Mouse (Mus musculus) liver, embryonic 13.5 days (tissue): ENCODE data around the gene Samd4b. TPM values are rescaled to one million over a fixed set of nuclear protein-coding genes. Genes with fewer than 3 reads are reported as not detected.
A peak's percentile ranks its signal among the peaks of the same experiment; 100 is the strongest.

ENCODE experiments used
- ATAC-seq: fragments of 200-750 bp; cut with Nextera tagmentation; 2 replicates; pipeline ENCODE4 v1.8.0; 2017; ENCODE audit warnings: low read depth, mild to moderate bottlenecking, moderate number of reproducible peaks, moderate library complexity
- DNase-seq: peaks from one replicate; pipeline ENCODE4 v3.0.0; 2022
- H3K27ac ChIP-seq: fragments of 300-500 bp; sonication (generic); 2 replicates; pipeline ENCODE4 v1.5.1; 2015; ENCODE audit warnings: moderate library complexity, mild to moderate bottlenecking, inconsistent platforms
- H3K27me3 ChIP-seq: fragments of 300-500 bp; sonication (generic); 2 replicates; pipeline ENCODE4 v1.6.1; 2015; ENCODE audit warnings: mild to moderate bottlenecking, inconsistent platforms
- H3K36me3 ChIP-seq: fragments of 300-500 bp; sonication (generic); 2 replicates; pipeline ENCODE4 v1.6.1; 2015; ENCODE audit warnings: mild to moderate bottlenecking, inconsistent platforms
- H3K4me1 ChIP-seq: fragments of 300-500 bp; sonication (generic); replicated peaks from 2 replicates; pipeline ENCODE4 v1.6.1; 2015; ENCODE audit warnings: inconsistent platforms
- H3K4me2 ChIP-seq: fragments of 300-500 bp; sonication (generic); 2 replicates; pipeline ENCODE4 v1.6.1; 2015; ENCODE audit warnings: inconsistent platforms, mild to moderate bottlenecking, moderate library complexity
- H3K4me3 ChIP-seq: fragments of 300-500 bp; sonication (generic); replicated peaks from 2 replicates; pipeline ENCODE4 v1.5.1; 2015; ENCODE audit warnings: mild to moderate bottlenecking, inconsistent platforms
- H3K9ac ChIP-seq: fragments of 300-500 bp; sonication (generic); 2 replicates; pipeline ENCODE4 v1.6.1; 2015; ENCODE audit warnings: mild to moderate bottlenecking, inconsistent platforms
- H3K9me3 ChIP-seq: fragments of 300-500 bp; sonication (generic); replicated peaks from 2 replicates; pipeline ENCODE4 v1.6.1; 2016; ENCODE audit warnings: inconsistent platforms
- WGBS: fragments of 180-500 bp; shearing (Covaris S2); methylation state at CpG from one replicate; pipeline ENCODE4 v1.1.7; 2015; ENCODE audit not compliant: insufficient replicate concordance; 5-methylcytosine and 5-hydroxymethylcytosine counted together
- polyA plus RNA-seq: library from polyadenylated mRNA; unstranded; fragments of >200 nt; fragmentation: Nextera tagmentation; extraction: Ambion mirVana; gene quantifications from 2 replicates; pipeline ENCODE4 v1.2.1, GENCODE M21; 2015

The Samd4b gene
- polyA plus RNA-seq, 1 experiment from 2014 or later, result 4.1 TPM

DNA sequence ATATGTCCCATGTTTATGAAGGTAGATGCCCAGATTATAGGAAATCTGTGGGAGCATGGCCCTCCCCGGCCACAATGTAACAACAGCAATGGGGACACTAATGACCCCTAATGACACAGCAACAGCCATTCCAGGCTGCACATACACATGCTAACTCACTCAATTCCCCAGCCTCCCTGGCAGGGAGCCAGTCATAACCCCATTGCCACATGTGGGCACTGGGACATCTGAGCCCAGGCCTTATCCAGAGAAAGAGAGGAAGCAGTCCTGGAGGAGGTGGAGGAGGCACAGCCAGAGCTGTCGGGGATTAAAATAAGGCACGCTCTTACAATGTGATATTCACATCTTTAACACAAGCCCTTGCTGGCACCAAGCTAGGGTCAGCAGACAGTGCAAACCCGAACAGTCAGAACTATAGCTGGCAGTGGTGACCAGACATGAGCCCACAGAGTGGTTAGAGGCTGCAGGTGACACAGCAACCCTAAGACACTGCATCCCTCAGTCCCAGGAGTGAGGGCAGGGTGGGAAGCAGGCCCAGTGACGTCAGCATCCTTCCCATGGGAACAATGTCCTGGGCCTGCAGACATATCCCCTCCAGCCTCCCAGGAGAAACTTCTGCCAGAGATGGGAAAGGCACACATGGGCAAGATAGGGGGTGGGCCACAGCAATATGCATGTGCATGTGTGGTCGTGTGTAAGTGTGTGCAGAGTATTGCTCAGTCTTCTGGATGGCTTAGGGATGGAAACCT, 11.1 kb downstream of the Samd4b start:
- no peak for DNase-seq
- H3K27ac ChIP-seq, result peak overlapping the region; percentile 37; the same call in 1 of the 2 replicates

DNA sequence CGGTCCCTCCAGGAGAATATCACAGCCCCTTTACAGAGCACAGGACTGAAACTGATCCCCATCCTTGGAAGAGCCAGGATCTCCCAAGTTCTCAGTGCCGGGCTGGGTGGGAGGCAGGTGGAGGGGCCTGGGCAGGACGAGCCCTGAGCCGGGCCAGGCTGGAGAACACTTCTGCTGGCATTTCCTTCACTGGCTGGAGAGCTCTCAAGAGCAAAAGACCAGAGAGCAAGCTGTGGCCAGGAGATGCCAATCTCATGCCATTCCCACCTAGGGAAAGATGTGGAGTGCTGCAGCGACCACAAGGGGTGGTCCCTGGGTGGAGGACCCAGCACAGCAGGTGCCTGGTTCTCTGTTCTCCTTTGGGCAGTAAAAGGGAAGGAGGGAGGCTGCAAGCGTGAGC, 12.9 kb downstream of the Samd4b start:
- DNase-seq (no peak), ATAC-seq (no peak)
- peak overlapping the region; percentile 77 for H3K9ac ChIP-seq
- H3K4me2 ChIP-seq, result peak overlapping the region; percentile 69
- H3K27ac ChIP-seq, result peak overlapping the region; percentile 97
- peaks cover 97% of the 10 kb centered on the region for H3K4me1 ChIP-seq
- peak overlapping the region; percentile 10 for H3K4me3 ChIP-seq
- H3K27me3 ChIP-seq, result no peaks in the 10 kb centered on the region
- 81% methylated on average over 6 of the region's 6 CpGs for WGBS
- H3K9me3 ChIP-seq, result no peaks in the 10 kb centered on the region
- H3K36me3 ChIP-seq, result peaks cover 7% of the 10 kb centered on the region; the same call in 1 of the 2 replicates

More for the DNA sequence above, 11.1 kb downstream of the Samd4b start:
- Histone ChIP-seq H3K36me3 (peaks cover 8% of the 10 kb centered on the region; the same call in 1 of the 2 replicates), H3K27me3 (no peaks in the 10 kb centered on the region), H3K9ac (peak overlapping the region; percentile 34; the same call in 1 of the 2 replicates), H3K4me2 (no peak overlapping the region), H3K4me3 (no peak overlapping the region), H3K9me3 (no peaks in the 10 kb centered on the region), H3K4me1 (peaks cover 97% of the 10 kb centered on the region)
- WGBS, result 81% methylated on average over 6 of the region's 6 CpGs
- no peak for ATAC-seq

DNA sequence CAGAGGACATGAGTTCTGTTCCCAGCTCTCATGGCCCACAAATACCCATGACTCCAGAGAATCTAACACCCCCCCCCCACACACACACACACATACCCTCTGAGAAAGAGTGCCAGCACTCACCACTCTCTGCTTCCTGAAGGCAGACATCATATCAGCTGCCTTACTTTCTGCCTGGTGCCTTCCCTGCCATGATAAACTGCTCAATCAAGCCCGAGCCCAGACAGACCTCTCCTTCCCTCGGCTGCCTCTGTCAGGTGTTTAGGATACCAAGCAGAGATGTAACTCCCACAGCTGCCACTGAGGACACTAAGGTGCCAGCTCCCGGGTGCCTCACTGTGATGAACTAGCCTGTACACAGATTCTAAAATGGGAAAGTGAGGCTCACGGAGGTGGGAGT, 13.5 kb downstream of the Samd4b start:
- peaks cover 10% of the 10 kb centered on the region; the same call in 1 of the 2 replicates for H3K36me3 ChIP-seq
- H3K9ac ChIP-seq, result peak overlapping the region; percentile 77
- peaks cover 97% of the 10 kb centered on the region for H3K4me1 ChIP-seq
- DNase-seq (no peak), ATAC-seq (peak; percentile 52)
- no peaks in the 10 kb centered on the region for H3K9me3 ChIP-seq
- H3K4me3 ChIP-seq, result peak overlapping the region; percentile 35; the same call in 1 of the 2 replicates
- peak overlapping the region; percentile 97 for H3K27ac ChIP-seq
- H3K27me3 ChIP-seq, result no peaks in the 10 kb centered on the region
- peak overlapping the region; percentile 69 for H3K4me2 ChIP-seq
- 31% methylated on average over 4 of the region's 4 CpGs for WGBS

DNA sequence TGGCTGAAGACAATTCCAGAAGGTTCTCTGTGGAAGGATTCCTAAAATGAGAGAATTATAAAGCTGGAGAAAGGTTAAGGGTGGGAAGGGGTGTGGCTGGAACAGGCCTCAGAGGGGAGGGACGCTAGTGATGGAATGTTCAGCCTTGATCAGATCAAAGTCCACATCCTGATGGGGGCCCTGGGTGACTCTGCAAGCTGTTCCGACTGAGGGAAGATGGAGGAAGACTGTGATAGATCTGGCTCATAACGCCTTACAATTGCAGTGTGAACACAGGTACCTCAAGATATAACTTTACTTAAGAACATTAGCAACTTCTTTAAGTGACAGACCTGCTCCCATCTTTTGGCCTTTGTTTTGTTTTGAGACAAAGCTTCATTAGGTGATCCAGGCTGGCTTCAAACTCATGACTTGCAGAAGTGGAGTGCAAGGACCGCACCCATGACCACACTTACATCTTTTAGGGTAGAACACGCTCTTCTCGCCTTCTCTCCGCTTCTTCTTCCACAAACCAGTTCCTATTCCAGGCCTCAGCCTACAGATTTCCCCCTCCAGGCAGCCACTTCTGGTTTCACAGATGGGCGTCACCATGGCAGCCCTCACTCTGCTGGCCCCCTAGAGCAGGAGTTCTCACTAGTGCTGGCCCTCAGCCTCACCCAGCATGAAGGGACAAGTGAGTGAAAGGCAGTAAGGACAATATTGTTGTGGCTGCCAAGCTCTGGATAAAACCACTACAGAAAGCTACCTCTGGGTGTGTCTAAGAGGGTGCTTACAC, 14.2 kb downstream of the Samd4b start:
- H3K9ac ChIP-seq, result peak overlapping the region; percentile 77
- H3K4me1 ChIP-seq, result peaks cover 99% of the 10 kb centered on the region
- ATAC-seq, result peak; percentile 64
- peak overlapping the region; percentile 69 for H3K4me2 ChIP-seq
- 46% methylated on average over 8 of the region's 8 CpGs for WGBS
- H3K36me3 ChIP-seq, result peaks cover 14% of the 10 kb centered on the region; the same call in 1 of the 2 replicates
- H3K4me3 ChIP-seq, result peak overlapping the region; percentile 35
- no peaks in the 10 kb centered on the region for H3K9me3 ChIP-seq
- peak; percentile 54 for DNase-seq
- peak overlapping the region; percentile 97 for H3K27ac ChIP-seq
- H3K27me3 ChIP-seq, result no peaks in the 10 kb centered on the region

DNA sequence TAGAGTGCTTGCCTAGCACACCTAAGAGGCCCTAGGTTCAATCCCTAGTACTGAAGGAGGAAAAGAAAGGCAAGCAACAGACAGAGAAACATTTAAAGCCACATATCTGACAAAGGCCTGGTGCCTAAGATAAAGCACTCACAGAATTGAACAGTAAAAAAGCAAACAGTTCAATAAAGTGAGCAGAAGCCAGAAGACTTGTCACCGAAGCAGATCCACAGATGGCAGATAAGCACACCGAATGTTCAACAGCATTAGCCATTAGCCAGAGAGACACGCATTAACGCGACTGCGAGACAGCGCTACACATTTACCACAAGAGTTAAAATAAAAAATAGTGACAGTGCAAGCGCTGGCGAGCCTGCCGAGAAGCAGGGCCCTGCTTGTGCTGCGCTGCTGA, 15.1 kb downstream of the Samd4b start:
- peak overlapping the region; percentile 35 for H3K4me3 ChIP-seq

DNA sequence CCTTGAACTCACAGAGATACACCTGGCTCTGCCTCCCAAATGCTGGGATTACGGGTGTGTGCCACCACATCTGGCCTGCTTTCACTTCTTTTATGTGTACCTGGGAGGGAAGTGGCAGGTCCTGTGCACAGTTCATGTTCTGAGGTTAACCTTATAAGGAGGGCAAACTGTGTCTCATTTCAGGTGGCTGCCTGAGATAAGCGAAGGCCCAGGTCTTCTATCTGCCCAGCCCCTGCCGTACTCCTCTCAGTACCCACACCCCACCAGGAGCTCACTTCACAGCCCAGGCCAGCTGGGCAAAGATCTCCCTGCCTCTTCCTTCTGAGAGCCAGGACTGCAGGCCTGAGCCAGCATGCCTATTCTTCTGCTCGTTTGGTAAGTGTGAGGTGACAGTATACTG, 16.2 kb downstream of the Samd4b start:
- Histone ChIP-seq H3K4me1 (peaks cover 100% of the 10 kb centered on the region), H3K4me2 (peak overlapping the region; percentile 69), H3K27me3 (no peaks in the 10 kb centered on the region), H3K27ac (peak overlapping the region; percentile 97), H3K4me3 (peak overlapping the region; percentile 35), H3K9ac (peak overlapping the region; percentile 77), H3K9me3 (no peaks in the 10 kb centered on the region), H3K36me3 (peaks cover 14% of the 10 kb centered on the region; the same call in 1 of the 2 replicates)
- 15% methylated on average over 4 of the region's 4 CpGs for WGBS
- ATAC-seq (peak; percentile 90), DNase-seq (peak; percentile 79)

More for the DNA sequence above, 15.1 kb downstream of the Samd4b start:
- 20% methylated on average over 11 of the region's 11 CpGs for WGBS
- ATAC-seq (no peak), DNase-seq (no peak)
- H3K27me3 ChIP-seq, result no peaks in the 10 kb centered on the region
- peak overlapping the region; percentile 69 for H3K4me2 ChIP-seq
- no peaks in the 10 kb centered on the region for H3K9me3 ChIP-seq
- peaks cover 100% of the 10 kb centered on the region for H3K4me1 ChIP-seq
- H3K9ac ChIP-seq, result peak overlapping the region; percentile 77
- H3K36me3 ChIP-seq, result peaks cover 14% of the 10 kb centered on the region; the same call in 1 of the 2 replicates
- peak overlapping the region; percentile 97 for H3K27ac ChIP-seq

DNA sequence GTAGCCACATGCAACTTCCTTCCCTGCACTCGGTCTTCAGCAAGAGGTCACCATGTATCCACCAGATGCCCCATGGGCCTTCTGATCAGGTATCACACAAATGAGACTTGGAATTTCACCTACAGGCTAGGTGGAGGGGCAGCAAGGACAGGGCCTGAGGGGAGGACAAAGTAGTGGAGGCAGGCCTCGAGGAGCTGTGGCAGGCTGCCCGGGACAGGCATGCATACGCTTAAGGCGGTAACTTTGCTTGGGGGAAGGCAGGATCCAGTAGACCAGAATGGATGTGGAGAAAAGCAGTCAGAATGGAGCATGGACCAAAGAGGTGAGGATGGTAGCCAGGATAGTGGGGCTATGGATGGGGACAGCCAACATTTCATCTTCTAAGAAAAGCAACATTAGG, 18.1 kb downstream of the Samd4b start:
- peak overlapping the region; percentile 42; the same call in 1 of the 2 replicates for H3K9ac ChIP-seq
- H3K27ac ChIP-seq, result peak overlapping the region; percentile 85
- 80% methylated on average over 5 of the region's 5 CpGs for WGBS
- ATAC-seq (no peak), DNase-seq (no peak)
- H3K9me3 ChIP-seq, result no peaks in the 10 kb centered on the region
- no peaks in the 10 kb centered on the region for H3K27me3 ChIP-seq
- H3K36me3 ChIP-seq, result peaks cover 14% of the 10 kb centered on the region; the same call in 1 of the 2 replicates
- no peak overlapping the region for H3K4me3 ChIP-seq
- H3K4me2 ChIP-seq, result no peak overlapping the region
- peaks cover 100% of the 10 kb centered on the region for H3K4me1 ChIP-seq

DNA sequence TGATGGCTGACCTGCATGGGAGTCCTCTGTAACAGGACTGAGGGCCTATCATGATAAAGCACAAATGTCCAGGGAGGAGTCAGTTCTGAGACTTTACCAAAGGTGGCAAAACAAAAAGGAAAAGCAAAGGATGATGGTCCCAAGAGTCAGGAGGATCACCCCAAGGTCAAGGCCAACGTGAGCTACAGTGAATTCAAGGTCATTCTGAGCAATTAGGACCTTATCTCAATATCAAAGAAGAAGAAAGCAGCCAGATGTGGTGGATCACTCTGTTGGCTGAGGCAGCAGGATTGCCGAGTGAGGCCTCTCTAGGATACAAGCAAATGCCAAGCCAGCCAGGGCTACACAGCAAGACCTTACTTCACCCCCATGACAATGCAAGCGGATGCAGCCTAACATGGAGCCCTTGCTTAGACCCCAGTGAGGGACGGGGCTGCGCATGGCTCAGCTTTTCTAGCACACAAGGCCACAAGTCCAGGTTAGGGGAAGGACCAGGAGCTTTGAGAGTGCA, 19.3 kb downstream of the Samd4b start:
- peaks cover 14% of the 10 kb centered on the region; the same call in 1 of the 2 replicates for H3K36me3 ChIP-seq
- ATAC-seq, result no peak
- H3K9me3 ChIP-seq, result no peaks in the 10 kb centered on the region
- DNase-seq, result no peak
- peak overlapping the region; percentile 61 for H3K9ac ChIP-seq
- no peak overlapping the region for H3K4me2 ChIP-seq
- WGBS, result 70% methylated on average over 5 of the region's 5 CpGs
- H3K27me3 ChIP-seq, result no peaks in the 10 kb centered on the region
- peaks cover 100% of the 10 kb centered on the region for H3K4me1 ChIP-seq
- no peak overlapping the region for H3K4me3 ChIP-seq
- H3K27ac ChIP-seq, result peak overlapping the region; percentile 85

DNA sequence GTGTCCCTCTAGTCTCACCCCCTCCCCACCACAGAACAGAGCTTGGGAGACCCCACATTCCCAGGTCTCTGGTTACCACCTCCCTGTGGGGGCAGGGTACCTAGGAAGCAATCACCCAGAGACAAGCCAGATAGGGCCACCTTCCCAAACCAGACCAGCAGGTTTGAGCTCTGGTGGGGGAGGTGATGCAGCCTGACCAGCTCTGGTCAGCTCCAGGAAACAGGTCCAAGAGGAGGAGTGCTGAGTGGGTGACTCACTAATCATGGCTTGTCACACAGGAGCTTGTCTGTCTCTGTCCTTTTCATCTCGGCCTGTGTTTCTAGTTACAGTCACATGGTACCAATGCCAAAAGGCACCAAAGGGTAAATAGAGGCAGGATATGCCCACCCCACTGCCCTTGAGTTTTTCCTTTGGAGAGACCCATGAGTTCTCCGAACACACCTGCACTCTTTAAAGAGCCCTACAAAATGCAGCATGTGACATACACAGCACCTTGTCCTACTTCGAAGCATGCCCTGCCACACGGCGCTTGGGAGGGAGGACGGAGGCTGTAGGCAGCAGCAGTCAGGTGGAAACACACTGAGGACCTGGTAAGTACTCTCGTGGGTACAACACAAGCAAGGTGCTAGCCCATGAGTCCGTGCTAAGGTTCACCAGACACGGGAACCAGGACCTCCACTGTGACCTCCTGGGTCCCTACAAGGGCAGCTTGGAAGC, 20.0 kb downstream of the Samd4b start:
- DNase-seq, result no peak
- no peak for ATAC-seq

DNA sequence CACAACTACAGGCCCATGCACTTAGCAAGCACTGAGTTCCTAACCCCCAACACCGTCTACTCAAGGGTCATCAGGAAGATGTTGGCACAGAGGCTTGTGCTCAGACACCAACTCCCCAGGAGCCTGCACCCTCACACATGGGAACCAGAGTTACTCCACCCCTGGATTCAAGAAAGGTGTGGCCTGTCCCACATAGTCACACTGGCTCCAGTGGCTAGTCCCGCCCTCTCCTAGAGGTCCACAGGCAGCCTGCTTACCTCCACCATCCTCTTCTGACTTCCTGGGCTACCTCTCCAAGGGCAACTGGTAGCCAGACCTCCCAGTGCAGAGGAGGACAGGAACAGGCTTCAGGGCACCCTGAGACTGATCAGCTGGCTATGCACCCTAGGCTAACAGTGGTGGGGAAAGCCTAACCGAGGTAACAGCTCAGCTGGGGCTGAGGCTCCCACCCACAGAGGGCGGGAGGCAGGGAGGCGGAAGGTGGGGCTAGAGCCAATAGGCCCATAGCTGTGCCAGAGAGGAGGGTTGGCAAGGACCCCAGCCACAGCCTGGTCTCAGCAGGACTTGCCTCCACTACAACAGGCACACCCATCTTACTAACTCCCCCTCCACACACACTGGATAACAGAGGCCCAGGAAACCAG, 21.6 kb downstream of the Samd4b start:
- Histone ChIP-seq H3K4me3 (peak overlapping the region; percentile 22; the same call in 1 of the 2 replicates), H3K4me2 (peak overlapping the region; percentile 55), H3K4me1 (peaks cover 100% of the 10 kb centered on the region), H3K9ac (peak overlapping the region; percentile 61), H3K9me3 (no peaks in the 10 kb centered on the region), H3K27me3 (no peaks in the 10 kb centered on the region), H3K27ac (peak overlapping the region; percentile 85), H3K36me3 (peaks cover 14% of the 10 kb centered on the region)
- WGBS, result 36% methylated on average over 5 of the region's 5 CpGs
- peak; percentile 57 for DNase-seq
- peak; percentile 79 for ATAC-seq

More for the DNA sequence above, 20.0 kb downstream of the Samd4b start:
- no peak overlapping the region for H3K4me2 ChIP-seq
- H3K9ac ChIP-seq, result peak overlapping the region; percentile 61; the same call in 1 of the 2 replicates
- peak overlapping the region; percentile 85 for H3K27ac ChIP-seq
- H3K27me3 ChIP-seq, result no peaks in the 10 kb centered on the region
- 77% methylated on average over 9 of the region's 9 CpGs for WGBS
- H3K9me3 ChIP-seq, result no peaks in the 10 kb centered on the region
- peaks cover 100% of the 10 kb centered on the region for H3K4me1 ChIP-seq
- H3K4me3 ChIP-seq, result no peak overlapping the region
- H3K36me3 ChIP-seq, result peaks cover 14% of the 10 kb centered on the region
